Mouse (Mus musculus) lung, adult 18-20 months (tissue): ENCODE results near the gene Oxa1l.

Experiments used
- DNase-seq, 2 experiments: peaks; one replicate each; pipeline ENCODE4 v3.0.0; 2022; ENCODE audit warnings: mixed read lengths in 2 of 2

The Oxa1l gene

GRCm38 (mm10) chr14:54412000-54412576 lies 51.5 kb downstream of the Oxa1l start:
- DNase-seq: no peak

- peak; percentile 50 to 71 for DNase-seq
Measured at GRCm38 (mm10) chr14:54412629-54413170, 52.1 kb downstream of the Oxa1l start.

GRCm38 (mm10) chr14:54413877-54414700 lies 53.5 kb downstream of the Oxa1l start:
- peak; percentile 55 to 71 for DNase-seq

- DNase-seq: peak; percentile 43 to 59
Measured at GRCm38 (mm10) chr14:54415241-54416020, 54.8 kb downstream of the Oxa1l start.

- DNase-seq: no peak
Measured at GRCm38 (mm10) chr14:54416229-54416775, 55.7 kb downstream of the Oxa1l start.

GRCm38 (mm10) chr14:54416830-54417229 lies 56.2 kb downstream of the Oxa1l start:
- no peak for DNase-seq

GRCm38 (mm10) chr14:54417623-54418081 lies 57.0 kb downstream of the Oxa1l start, which contains the start of gene Slc7a7:
Gene Slc7a7, minus strand, starts transcription at chr14:54417780.
- peak in 1 of 2 experiments; percentile 45 for DNase-seq
